Mouse (Mus musculus) liver, adult 2 months (tissue): ENCODE data around the gene Susd2.

Source experiments
- CTCF ChIP-seq: fragments of 200-500 bp; IDR thresholded peaks from 2 replicates; pipeline ENCODE4 v1.5.1; 2011; ENCODE audit warnings: low read depth, low read length, control low read depth
- POLR2A ChIP-seq: fragments of 200-500 bp; IDR thresholded peaks from 2 replicates; pipeline ENCODE4 v1.6.1; 2011; ENCODE audit warnings: low read length, control low read depth; ENCODE audit not compliant: insufficient read depth; ENCODE audit errors: extremely low read depth

DNA sequence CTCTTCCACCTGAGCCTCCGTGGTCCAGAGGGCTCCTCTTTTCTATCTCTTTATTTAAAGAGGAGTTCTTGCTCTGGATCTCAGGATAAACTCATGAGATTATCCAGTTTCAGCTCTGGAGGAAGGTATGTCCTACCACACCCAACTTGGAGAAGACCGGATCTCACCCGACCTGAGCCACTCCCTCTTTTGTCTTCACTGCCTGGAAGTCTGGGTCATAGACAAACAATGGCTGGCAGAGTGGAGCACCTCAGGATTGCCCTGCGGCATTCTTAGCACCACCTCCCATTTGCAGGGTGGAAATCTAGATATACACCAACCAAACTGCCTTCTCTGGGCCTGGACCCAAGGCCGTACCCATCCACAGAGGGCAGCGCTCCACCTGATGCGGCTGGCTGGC is 5.2 kb upstream of the Susd2 start:
- no peak for TF ChIP-seq POLR2A
- no peak for TF ChIP-seq CTCF
